Mouse (Mus musculus): Measurements from ENCODE around the gene Dhrs3.

The Dhrs3 gene

GRCm38 (mm10) chr4:144892133-144892936 is at the start of gene Dhrs3:
TSS of gene Dhrs3 (plus strand) at chr4:144892827.
- peak; percentile 76 for DNase-seq (ENCODE audit: low read depth, low spot score)

- DNase-seq (ENCODE audit: low read depth, low spot score): no peak
These were observed 30.7 kb upstream of the Dhrs3 start for GRCm38 (mm10) chr4:144861756-144862505.

- DNase-seq (ENCODE audit: low read depth, low spot score): no peak
These were observed 24.7 kb upstream of the Dhrs3 start for GRCm38 (mm10) chr4:144867926-144868325.

GRCm38 (mm10) chr4:144868584-144868983 is 24.0 kb upstream of the Dhrs3 start:
- DNase-seq (ENCODE audit: low read depth, low spot score): no peak

- DNase-seq (ENCODE audit: low read depth, low spot score): peak; percentile 31
These were observed 19.7 kb upstream of the Dhrs3 start for GRCm38 (mm10) chr4:144872905-144873304.

- no peak for DNase-seq (ENCODE audit: low read depth, low spot score)
These were observed 17.0 kb upstream of the Dhrs3 start for GRCm38 (mm10) chr4:144875576-144876093.

GRCm38 (mm10) chr4:144879549-144879948 is 13.1 kb upstream of the Dhrs3 start:
- no peak for DNase-seq (ENCODE audit: low read depth, low spot score)

GRCm38 (mm10) chr4:144881376-144881775 is 11.3 kb upstream of the Dhrs3 start:
- DNase-seq (ENCODE audit: low read depth, low spot score): no peak

- DNase-seq (ENCODE audit: low read depth, low spot score): no peak
These were observed 9.7 kb upstream of the Dhrs3 start for GRCm38 (mm10) chr4:144882881-144883331.

- no peak for DNase-seq (ENCODE audit: low read depth, low spot score)
These were observed 6.2 kb upstream of the Dhrs3 start for GRCm38 (mm10) chr4:144886460-144886859.

GRCm38 (mm10) chr4:144888750-144889149 is 3.9 kb upstream of the Dhrs3 start:
- no peak for DNase-seq (ENCODE audit: low read depth, low spot score)

- DNase-seq (ENCODE audit: low read depth, low spot score): no peak
These were observed 2.9 kb upstream of the Dhrs3 start for GRCm38 (mm10) chr4:144889505-144890301.

- DNase-seq (ENCODE audit: low read depth, low spot score): peak; percentile 69
These were observed 1.9 kb upstream of the Dhrs3 start for GRCm38 (mm10) chr4:144890690-144891120.

GRCm38 (mm10) chr4:144891121-144891711 is 1.4 kb upstream of the Dhrs3 start:
- DNase-seq (ENCODE audit: low read depth, low spot score): peak; percentile 31

GRCm38 (mm10) chr4:144891743-144892132 is 889 bp upstream of the Dhrs3 start:
- no peak for DNase-seq (ENCODE audit: low read depth, low spot score)

GRCm38 (mm10) chr4:144892937-144893272 is 278 bp downstream of the Dhrs3 start:
- no peak for DNase-seq (ENCODE audit: low read depth, low spot score)

- peak; percentile 27 for DNase-seq (ENCODE audit: low read depth, low spot score)
These were observed 1.2 kb downstream of the Dhrs3 start for GRCm38 (mm10) chr4:144893561-144894486.

- DNase-seq (ENCODE audit: low read depth, low spot score): peak; percentile 63
These were observed 2.0 kb downstream of the Dhrs3 start for GRCm38 (mm10) chr4:144894487-144895210.

- DNase-seq (ENCODE audit: low read depth, low spot score): no peak
These were observed 2.6 kb downstream of the Dhrs3 start for GRCm38 (mm10) chr4:144895211-144895590.

- peak; percentile 24 for DNase-seq (ENCODE audit: low read depth, low spot score)
These were observed 3.7 kb downstream of the Dhrs3 start for GRCm38 (mm10) chr4:144896321-144896720.

All from ES-CJ7 (cell line).